7 mouse cellular contexts compared by ENCODE assay signal in genomic region chr8:82863745-82864520, GRCm38 (mm10). TPM values are rescaled to one million over a fixed set of nuclear protein-coding genes. Genes with fewer than 3 reads are reported as not detected.
DNase-seq lines count a peak whose midpoint lies in the region; ATAC-seq lines count a peak whose summit lies in the region.

No protein-coding gene starts in this region.

- H3K27me3 ChIP-seq in intestine, embryonic 15.5 days (replicated peaks), result no peaks in the 10 kb centered on the region
- no peaks in the 10 kb centered on the region for H3K27me3 ChIP-seq in limb, embryonic 11.5 days (ENCODE audit: control insufficient read depth, insufficient read depth, low read length)
- no peaks in the 10 kb centered on the region for H3K27me3 ChIP-seq in midbrain, embryonic 13.5 days

- no peaks in the 10 kb centered on the region for H3K9me3 ChIP-seq in intestine, embryonic 15.5 days
- no peaks in the 10 kb centered on the region for H3K9me3 ChIP-seq in limb, embryonic 11.5 days (ENCODE audit: control insufficient read depth, low read length)
- H3K9me3 ChIP-seq in midbrain, embryonic 13.5 days, result no peaks in the 10 kb centered on the region

- no peaks in the 10 kb centered on the region for H3K36me3 ChIP-seq in intestine, embryonic 15.5 days
- H3K36me3 ChIP-seq in limb, embryonic 11.5 days (ENCODE audit: control insufficient read depth, insufficient read depth, low read length), result no peaks in the 10 kb centered on the region
- H3K36me3 ChIP-seq in midbrain, embryonic 13.5 days, result no peaks in the 10 kb centered on the region

- peak overlapping the region; percentile 79 for H3K9ac ChIP-seq in intestine, embryonic 15.5 days
- peak overlapping the region; percentile 88 for H3K9ac ChIP-seq in limb, embryonic 11.5 days (ENCODE audit: low read length)
- peak overlapping the region; percentile 89 for H3K9ac ChIP-seq in midbrain, embryonic 13.5 days (replicated peaks)

- peak overlapping the region; percentile 87 for H3K4me2 ChIP-seq in intestine, embryonic 15.5 days (replicated peaks)
- peak overlapping the region; percentile 86 for H3K4me2 ChIP-seq in limb, embryonic 11.5 days (ENCODE audit: low read depth, severe bottlenecking)
- peak overlapping the region; percentile 72 for H3K4me2 ChIP-seq in midbrain, embryonic 13.5 days (replicated peaks)

- peak; percentile 79 for ATAC-seq in intestine, embryonic 15.5 days
- ATAC-seq in limb, embryonic 11.5 days (ENCODE audit: insufficient number of reproducible peaks, low FRiP score, low TSS enrichment, low read depth), result peak; percentile 51; the same call in 1 of the 2 replicates
- ATAC-seq in midbrain, embryonic 13.5 days, result peak; percentile 82

- peak overlapping the region; percentile 81 for H3K4me3 ChIP-seq in intestine, embryonic 15.5 days (replicated peaks)
- H3K4me3 ChIP-seq in limb, embryonic 11.5 days (ENCODE audit: low read depth, low read length), result peak overlapping the region; percentile 82
- H3K4me3 ChIP-seq in midbrain, embryonic 13.5 days (replicated peaks), result peak overlapping the region; percentile 76

- under 1% methylated on average over 77 of the region's 80 CpGs for WGBS in intestine, embryonic 15.5 days
- WGBS in limb, embryonic 11.5 days, result under 1% methylated on average over 79 of the region's 80 CpGs
- under 1% methylated on average over 80 of the region's 80 CpGs for WGBS in midbrain, embryonic 13.5 days

- 0 out of 2 replicates have a peak, but pooled peaks cover 4% of the 10 kb centered on the region for H3K4me1 ChIP-seq in intestine, embryonic 15.5 days (replicated peaks)
- 0 out of 2 replicates have a peak, but pooled peaks cover 3% of the 10 kb centered on the region for H3K4me1 ChIP-seq in limb, embryonic 11.5 days (ENCODE audit: control insufficient read depth, insufficient read depth, low read length)
- peaks cover 30% of the 10 kb centered on the region for H3K4me1 ChIP-seq in midbrain, embryonic 13.5 days (replicated peaks)

- DNase-seq in adrenal gland, adult 18-20 months (ENCODE audit: low spot score in 2 of 2), result peak; percentile 58 to 67
- DNase-seq in cerebellum, postnatal 4 days (ENCODE audit: low spot score in 2 of 2), result peak; percentile 29 to 70
- peak; percentile 72 for DNase-seq in gastrocnemius, postnatal 10 days
- DNase-seq in limb, embryonic 11.5 days (ENCODE audit: low spot score), result peak; percentile 75
- peak; percentile 13 to 62 for DNase-seq in spleen, postnatal 4 days (ENCODE audit: low spot score in 2 of 2)

- H3K27ac ChIP-seq in intestine, embryonic 15.5 days, result peak overlapping the region; percentile 72
- H3K27ac ChIP-seq in limb, embryonic 11.5 days (replicated peaks; ENCODE audit: low read depth, low read length), result peak overlapping the region; percentile 62; the same call in 1 of the 2 replicates
- peak overlapping the region; percentile 91 for H3K27ac ChIP-seq in midbrain, embryonic 13.5 days

RNA-seq across cellular contexts. Expression of gene Rnf150, which starts 0.8 kb away (rescaled TPM):
- 10 to 100 TPM; 14.8 to 16.3 TPM for total RNA-seq in adrenal gland, adult 18-20 months (2021)
- 10 to 100 TPM; 15.5 to 17.9 TPM for total RNA-seq in gastrocnemius, postnatal 10 days (2021)
- polyA plus RNA-seq in intestine, embryonic 15.5 days (2015; fragmentation: Nextera tagmentation; extraction: Ambion mirVana), result 1.0 and 1.2 TPM in 2 replicates
- polyA plus RNA-seq in limb, embryonic 11.5 days (2014; fragmentation: Nextera tagmentation; extraction: Ambion mirVana), result 1.6 and 1.7 TPM in 2 replicates
- 2.3 and 2.8 TPM in 2 replicates for polyA plus RNA-seq in midbrain, embryonic 13.5 days (2015; fragmentation: Nextera tagmentation; extraction: Ambion mirVana)

Comparison
In these comparisons a context has a peak if more than half of its experiments do, and no peak if none do; other contexts are left out.
1. Peak in every context shown above with its lines: DNase-seq, ATAC-seq, H3K4me3 ChIP-seq and H3K27ac ChIP-seq.